Mouse (Mus musculus) neural tube, embryonic 15.5 days (tissue): ENCODE results near the gene Galnt18. TPM values are rescaled to one million over a fixed set of nuclear protein-coding genes. Genes with fewer than 3 reads are reported as not detected.

Experiments
- ATAC-seq: fragments of 200-750 bp; cut with Nextera tagmentation; 2 replicates; pipeline ENCODE4 v1.8.0; 2017; ENCODE audit warnings: mild to moderate bottlenecking, moderate TSS enrichment, moderate library complexity; ENCODE audit not compliant: low FRiP score
- H3K27ac ChIP-seq: fragments of 300-500 bp; sonication (generic); replicated peaks from 2 replicates; pipeline ENCODE4 v1.5.1; 2015; ENCODE audit warnings: mild to moderate bottlenecking, inconsistent platforms
- H3K27me3 ChIP-seq: fragments of 300-500 bp; sonication (generic); replicated peaks from 2 replicates; pipeline ENCODE4 v1.6.1; 2015; ENCODE audit warnings: inconsistent platforms
- H3K36me3 ChIP-seq: fragments of 300-500 bp; sonication (generic); 2 replicates; pipeline ENCODE4 v1.6.1; 2015; ENCODE audit warnings: inconsistent platforms
- H3K4me1 ChIP-seq: fragments of 300-500 bp; sonication (generic); 2 replicates; pipeline ENCODE4 v1.6.1; 2015; ENCODE audit warnings: inconsistent platforms
- H3K4me2 ChIP-seq: fragments of 300-500 bp; sonication (generic); 2 replicates; pipeline ENCODE4 v1.6.1; 2015; ENCODE audit warnings: inconsistent platforms, mild to moderate bottlenecking, moderate library complexity
- H3K4me3 ChIP-seq: fragments of 300-500 bp; sonication (generic); replicated peaks from 2 replicates; pipeline ENCODE4 v1.5.1; 2015; ENCODE audit warnings: mild to moderate bottlenecking, inconsistent platforms
- H3K9ac ChIP-seq: fragments of 300-500 bp; sonication (generic); replicated peaks from 2 replicates; pipeline ENCODE4 v1.6.1; 2015; ENCODE audit warnings: mild to moderate bottlenecking, inconsistent platforms
- H3K9me3 ChIP-seq: fragments of 300-500 bp; sonication (generic); replicated peaks from 2 replicates; pipeline ENCODE4 v1.6.1; 2016; ENCODE audit warnings: inconsistent platforms
- WGBS: fragments of 180-500 bp; shearing (Covaris S2); methylation state at CpG from one replicate; pipeline ENCODE4 v1.1.7; 2015; ENCODE audit warnings: mixed read lengths; 5-methylcytosine and 5-hydroxymethylcytosine counted together
- polyA plus RNA-seq: library from polyadenylated mRNA; unstranded; fragments of >200 nt; fragmentation: Nextera tagmentation; extraction: Ambion mirVana; gene quantifications from 2 replicates; pipeline ENCODE4 v1.2.1, GENCODE M21; 2015

Galnt18 gene
- polyA plus RNA-seq, 1 experiment from 2014 or later = 16.5 TPM

DNA sequence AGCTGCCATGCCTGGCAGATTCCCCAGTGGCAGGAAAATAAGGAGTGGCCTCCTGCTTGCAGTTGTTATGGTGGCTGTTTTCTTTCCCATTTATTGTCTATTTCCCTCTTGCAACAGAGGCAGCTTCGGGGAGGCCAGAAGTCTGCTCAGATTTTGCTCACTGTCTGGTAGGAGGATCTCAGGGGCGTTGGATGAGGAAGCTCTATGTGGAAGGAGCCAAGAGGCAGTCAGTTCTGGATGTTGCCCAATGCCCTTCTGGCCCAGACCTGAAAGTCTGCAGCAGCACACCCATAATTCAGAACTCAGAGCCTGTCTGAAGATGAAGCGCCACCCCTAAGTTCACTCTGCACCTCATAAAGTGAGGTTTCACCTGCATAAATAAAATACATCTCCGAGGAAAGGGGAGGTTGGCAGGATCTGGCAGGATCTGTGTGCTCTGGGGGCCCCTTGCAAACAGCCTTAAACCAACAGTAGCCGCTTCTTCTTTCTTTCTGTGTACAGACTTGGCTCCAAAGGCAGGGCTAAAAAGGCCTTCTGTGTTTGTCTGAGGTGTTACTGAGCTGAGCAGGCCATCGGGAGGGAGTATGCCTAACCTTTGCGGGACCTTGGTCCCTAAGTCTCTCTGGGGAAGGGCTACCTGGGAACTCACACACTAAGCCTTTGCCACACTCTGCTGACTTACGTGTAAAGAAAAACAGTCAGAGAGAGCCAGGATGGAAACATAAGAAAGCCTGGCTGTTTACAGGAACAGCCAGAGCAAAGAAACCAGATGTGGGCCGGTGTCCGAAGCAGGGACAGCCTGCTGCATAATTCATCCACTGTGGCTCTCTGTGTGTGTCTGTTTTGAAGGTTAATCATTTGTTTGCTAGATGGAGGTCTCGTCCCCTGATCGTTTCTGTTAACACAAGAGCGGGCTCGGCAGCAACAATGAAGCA lies 116.4 kb downstream of the Galnt18 start:
- H3K27me3 ChIP-seq = no peaks in the 10 kb centered on the region
- no peak overlapping the region for H3K4me2 ChIP-seq
- no peak overlapping the region for H3K9ac ChIP-seq
- H3K4me1 ChIP-seq = peaks cover 16% of the 10 kb centered on the region
- no peak for ATAC-seq
- no peaks in the 10 kb centered on the region for H3K9me3 ChIP-seq
- H3K36me3 ChIP-seq = no peaks in the 10 kb centered on the region
- peak overlapping the region; percentile 23; the same call in 1 of the 2 replicates for H3K27ac ChIP-seq
- 65% methylated on average over 14 of the region's 14 CpGs for WGBS
- H3K4me3 ChIP-seq = no peak overlapping the region

DNA sequence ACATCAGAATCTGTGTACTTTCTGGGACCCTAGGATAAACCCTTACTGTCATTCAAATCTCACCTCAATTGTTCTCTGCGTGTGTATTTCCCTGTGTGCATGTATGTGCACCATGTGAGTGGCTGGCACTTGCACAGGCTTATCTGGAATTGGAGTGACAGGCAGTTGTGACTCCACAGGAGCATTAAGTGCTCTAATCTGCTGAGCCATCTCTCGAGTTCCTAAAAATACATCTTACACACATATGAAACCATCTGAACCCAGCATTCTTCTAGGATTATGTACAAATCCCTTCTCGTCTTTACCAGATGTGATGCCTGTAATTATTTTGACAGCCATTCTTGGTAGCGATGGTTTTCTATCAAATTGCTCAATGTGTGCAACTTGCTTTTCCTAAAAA lies 121.2 kb downstream of the Galnt18 start:
- no peak for ATAC-seq

DNA sequence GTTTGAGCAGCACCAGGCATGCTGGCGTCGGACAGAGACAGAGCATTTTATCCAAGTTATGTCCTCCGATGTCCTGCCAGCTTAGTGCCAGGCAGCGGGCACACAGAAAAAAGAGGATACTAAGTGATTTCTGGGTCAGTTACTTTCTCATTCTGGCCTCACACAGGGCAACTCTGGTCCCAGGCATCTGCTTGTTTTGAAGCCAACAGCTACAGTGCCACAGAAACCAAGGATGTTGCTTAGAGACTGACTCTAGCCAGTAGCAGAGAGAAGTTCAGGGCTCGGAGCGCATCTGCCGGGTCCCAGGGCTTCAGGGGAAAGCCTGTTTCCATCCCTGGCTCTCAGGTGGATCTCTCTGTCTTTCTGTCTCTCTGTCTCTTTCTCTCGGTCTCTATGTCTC lies 124.8 kb downstream of the Galnt18 start:
- no peaks in the 10 kb centered on the region for H3K9me3 ChIP-seq
- 60% methylated on average over 8 of the region's 8 CpGs for WGBS
- ATAC-seq = no peak
- no peak overlapping the region for H3K27ac ChIP-seq
- no peaks in the 10 kb centered on the region for H3K36me3 ChIP-seq
- no peak overlapping the region for H3K4me3 ChIP-seq
- no peak overlapping the region for H3K9ac ChIP-seq
- H3K27me3 ChIP-seq = no peaks in the 10 kb centered on the region
- H3K4me1 ChIP-seq = peaks cover 11% of the 10 kb centered on the region; the same call in 1 of the 2 replicates
- H3K4me2 ChIP-seq = no peak overlapping the region

More for the DNA sequence above, 121.2 kb downstream of the Galnt18 start:
- peaks cover 19% of the 10 kb centered on the region for H3K4me1 ChIP-seq
- no peak overlapping the region for H3K4me2 ChIP-seq
- WGBS = 85% methylated on average over 4 of the region's 4 CpGs
- H3K36me3 ChIP-seq = no peaks in the 10 kb centered on the region
- no peak overlapping the region for H3K27ac ChIP-seq
- H3K27me3 ChIP-seq = no peaks in the 10 kb centered on the region
- H3K9ac ChIP-seq = no peak overlapping the region
- no peaks in the 10 kb centered on the region for H3K9me3 ChIP-seq
- no peak overlapping the region for H3K4me3 ChIP-seq

DNA sequence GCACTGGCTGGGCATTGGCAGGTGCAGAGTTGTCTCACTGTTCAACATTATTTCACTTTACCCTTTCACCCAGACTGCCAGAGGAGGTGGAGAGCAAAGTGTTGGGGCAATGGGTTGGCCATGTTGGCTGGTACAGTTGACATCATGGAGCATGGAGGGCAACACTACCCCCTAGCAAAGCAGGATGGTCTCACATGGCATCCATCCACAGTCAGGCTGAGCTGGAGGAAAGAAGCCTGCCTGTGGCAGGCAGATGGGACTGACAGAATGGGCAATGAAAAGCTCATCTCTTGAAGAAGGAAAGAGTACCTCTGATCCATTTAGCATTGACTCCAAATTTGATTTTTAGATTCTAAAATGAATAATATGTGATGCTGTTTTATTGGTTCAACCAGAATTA lies 125.3 kb downstream of the Galnt18 start:
- Histone ChIP-seq H3K4me1 (peaks cover 11% of the 10 kb centered on the region; the same call in 1 of the 2 replicates), H3K9ac (no peak overlapping the region), H3K27ac (no peak overlapping the region), H3K9me3 (no peaks in the 10 kb centered on the region), H3K4me2 (no peak overlapping the region), H3K4me3 (no peak overlapping the region), H3K36me3 (no peaks in the 10 kb centered on the region), H3K27me3 (no peaks in the 10 kb centered on the region)
- ATAC-seq = no peak

DNA sequence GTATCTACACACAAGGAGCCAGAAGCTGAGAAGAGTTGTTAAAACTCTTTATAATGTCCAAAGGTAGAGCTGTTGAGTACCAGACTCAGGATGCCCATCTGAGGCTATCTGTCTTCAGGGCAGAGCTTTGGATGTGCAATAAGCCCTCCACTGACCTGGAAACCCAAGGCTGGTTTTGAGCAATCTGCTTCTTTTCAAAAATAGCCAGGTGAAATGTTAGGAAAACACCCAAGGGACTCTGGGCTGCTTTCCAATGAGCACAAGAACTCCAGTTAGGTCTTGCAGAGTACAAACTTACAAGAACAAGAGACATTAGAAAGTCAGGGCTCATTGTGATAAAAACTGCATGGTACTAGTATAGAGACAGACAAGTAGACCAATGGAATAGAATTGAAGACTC lies 135.4 kb downstream of the Galnt18 start:
- ATAC-seq = no peak
- no peaks in the 10 kb centered on the region for H3K9me3 ChIP-seq
- H3K4me3 ChIP-seq = no peak overlapping the region

GRCm38 (mm10) chr7:111638899-111639298 lies 140.9 kb downstream of the Galnt18 start:
- H3K4me3 ChIP-seq = no peak overlapping the region
- no peaks in the 10 kb centered on the region for H3K36me3 ChIP-seq
- peaks cover 18% of the 10 kb centered on the region; the same call in 1 of the 2 replicates for H3K4me1 ChIP-seq
- H3K27ac ChIP-seq = no peak overlapping the region
- no peak overlapping the region for H3K9ac ChIP-seq
- WGBS = 84% methylated on average over 2 of the region's 2 CpGs
- no peak for ATAC-seq
- H3K4me2 ChIP-seq = no peak overlapping the region
- no peaks in the 10 kb centered on the region for H3K27me3 ChIP-seq
- H3K9me3 ChIP-seq = no peaks in the 10 kb centered on the region

More for the DNA sequence above, 135.4 kb downstream of the Galnt18 start:
- no peaks in the 10 kb centered on the region; the same call in 1 of the 2 replicates for H3K4me1 ChIP-seq
- H3K36me3 ChIP-seq = no peaks in the 10 kb centered on the region
- H3K27me3 ChIP-seq = no peaks in the 10 kb centered on the region
- H3K4me2 ChIP-seq = no peak overlapping the region
- no peak overlapping the region for H3K9ac ChIP-seq
- H3K27ac ChIP-seq = no peak overlapping the region

GRCm38 (mm10) chr7:111638465-111638864 lies 141.3 kb downstream of the Galnt18 start:
- Histone ChIP-seq H3K9ac (no peak overlapping the region), H3K27me3 (no peaks in the 10 kb centered on the region), H3K9me3 (no peaks in the 10 kb centered on the region), H3K4me3 (no peak overlapping the region), H3K4me1 (peaks cover 18% of the 10 kb centered on the region; the same call in 1 of the 2 replicates), H3K36me3 (no peaks in the 10 kb centered on the region), H3K4me2 (no peak overlapping the region), H3K27ac (no peak overlapping the region)
- no peak for ATAC-seq
- 39% methylated on average over 5 of the region's 5 CpGs for WGBS

DNA sequence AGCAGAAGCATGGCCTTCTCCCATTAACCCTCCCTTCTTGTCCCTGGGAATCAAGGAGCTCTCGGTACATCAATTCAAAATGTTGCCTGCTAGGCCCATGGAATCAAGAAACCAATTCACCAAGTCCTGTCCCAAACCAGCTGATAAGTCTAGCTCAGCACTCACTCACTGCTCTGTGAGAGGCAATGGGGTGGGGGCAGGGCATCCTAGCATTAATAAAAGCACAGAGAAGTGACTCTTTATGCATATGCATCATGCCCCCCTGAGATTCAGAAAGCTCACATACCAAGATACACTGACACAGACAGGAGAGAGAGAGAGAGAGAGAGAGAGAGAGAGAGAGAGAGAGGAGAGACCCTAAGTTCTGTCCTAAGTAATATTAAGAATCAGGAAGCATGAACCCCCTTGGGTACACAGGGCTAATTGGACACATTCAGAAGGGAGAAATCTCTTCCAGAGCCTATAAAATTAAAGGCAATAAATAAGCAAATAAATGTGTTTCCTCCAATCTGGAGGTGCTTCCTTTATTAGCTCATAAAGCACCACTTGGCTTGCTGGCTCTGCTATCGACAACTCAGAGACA lies 141.8 kb downstream of the Galnt18 start:
- Histone ChIP-seq H3K4me1 (peaks cover 18% of the 10 kb centered on the region; the same call in 1 of the 2 replicates), H3K27me3 (no peaks in the 10 kb centered on the region), H3K4me3 (no peak overlapping the region), H3K9ac (no peak overlapping the region), H3K4me2 (no peak overlapping the region), H3K27ac (no peak overlapping the region; the same call in 1 of the 2 replicates), H3K9me3 (no peaks in the 10 kb centered on the region), H3K36me3 (no peaks in the 10 kb centered on the region)
- WGBS = 32% methylated on average over 2 of the region's 2 CpGs
- peak; percentile 75 for ATAC-seq

GRCm38 (mm10) chr7:111636503-111636902 lies 143.3 kb downstream of the Galnt18 start:
- Histone ChIP-seq H3K9ac (no peak overlapping the region), H3K27me3 (no peaks in the 10 kb centered on the region), H3K9me3 (no peaks in the 10 kb centered on the region), H3K36me3 (no peaks in the 10 kb centered on the region), H3K4me3 (no peak overlapping the region), H3K4me2 (no peak overlapping the region), H3K4me1 (peaks cover 18% of the 10 kb centered on the region; the same call in 1 of the 2 replicates), H3K27ac (no peak overlapping the region)
- no peak for ATAC-seq
- 66% methylated on average over 5 of the region's 5 CpGs for WGBS

DNA sequence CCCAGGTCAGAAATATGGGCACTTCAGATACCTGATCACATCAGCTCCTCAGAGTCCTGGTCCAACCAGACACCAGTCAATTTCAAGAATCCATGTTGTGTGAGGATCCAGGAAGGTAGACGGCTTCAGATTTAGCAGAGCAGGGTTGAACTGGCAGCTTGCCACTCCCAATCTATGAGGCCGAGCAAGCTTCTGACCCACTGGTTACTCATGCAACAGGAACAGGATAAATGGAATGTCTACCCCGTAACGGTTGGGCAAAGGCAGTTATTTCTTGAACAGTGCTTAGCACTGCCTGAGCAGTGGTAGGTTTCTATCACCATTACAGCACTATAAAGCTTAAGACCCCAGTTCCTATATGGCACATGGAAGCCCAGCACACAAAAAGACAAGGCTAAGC lies 148.5 kb downstream of the Galnt18 start:
- 82% methylated on average over 4 of the region's 4 CpGs for WGBS
- Histone ChIP-seq H3K4me3 (no peak overlapping the region), H3K9ac (no peak overlapping the region), H3K4me2 (no peak overlapping the region), H3K36me3 (no peaks in the 10 kb centered on the region), H3K9me3 (no peaks in the 10 kb centered on the region), H3K27me3 (no peaks in the 10 kb centered on the region), H3K27ac (no peak overlapping the region), H3K4me1 (no peaks in the 10 kb centered on the region)
- ATAC-seq = no peak

DNA sequence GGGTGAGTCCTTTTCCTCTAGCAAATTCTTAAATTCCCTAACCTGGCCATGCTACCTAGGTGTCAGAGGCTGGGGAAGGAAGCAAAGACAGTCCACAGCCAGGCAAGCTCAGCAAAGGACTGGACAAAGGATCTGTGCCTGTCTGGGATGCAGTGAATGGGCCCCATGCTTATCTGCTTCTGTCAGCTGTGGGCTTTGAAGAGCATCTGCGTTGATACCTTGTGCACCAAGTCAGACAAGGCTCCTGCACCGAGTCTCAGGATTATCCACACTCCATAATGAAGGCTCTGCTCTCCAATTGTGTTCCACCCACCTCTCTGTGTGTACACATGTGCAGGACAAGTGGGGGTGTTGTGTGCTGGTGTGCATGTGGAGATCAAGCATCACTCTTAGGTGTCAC lies 153.5 kb downstream of the Galnt18 start:
- Histone ChIP-seq H3K4me2 (no peak overlapping the region), H3K4me1 (no peaks in the 10 kb centered on the region), H3K36me3 (no peaks in the 10 kb centered on the region), H3K27me3 (no peaks in the 10 kb centered on the region), H3K27ac (no peak overlapping the region), H3K9me3 (no peaks in the 10 kb centered on the region), H3K4me3 (no peak overlapping the region), H3K9ac (no peak overlapping the region)
- 92% methylated on average over 2 of the region's 2 CpGs for WGBS
- ATAC-seq = no peak

DNA sequence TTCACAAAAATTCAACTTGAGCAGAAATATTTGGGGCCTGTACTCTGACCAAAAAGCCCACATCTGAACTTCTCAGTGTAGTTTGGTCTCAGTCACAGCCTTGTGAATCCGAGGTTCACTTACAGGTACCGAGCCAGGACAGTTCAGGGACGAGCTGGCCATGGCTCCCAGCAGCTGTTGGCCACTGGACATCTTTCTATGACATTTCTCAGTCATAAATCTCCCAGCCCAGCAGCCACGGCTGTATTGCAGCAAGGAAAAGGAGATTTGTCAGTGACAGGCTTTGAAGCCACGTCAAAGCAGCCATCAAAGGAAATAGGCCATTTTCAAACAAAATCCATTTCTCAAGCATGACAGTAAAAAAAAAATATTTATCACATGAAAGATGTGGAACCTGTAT lies 154.0 kb downstream of the Galnt18 start:
- no peak overlapping the region for H3K27ac ChIP-seq
- H3K4me2 ChIP-seq = no peak overlapping the region
- H3K4me3 ChIP-seq = no peak overlapping the region
- no peaks in the 10 kb centered on the region for H3K27me3 ChIP-seq
- WGBS = 72% methylated on average over 5 of the region's 5 CpGs
- H3K4me1 ChIP-seq = no peaks in the 10 kb centered on the region
- H3K36me3 ChIP-seq = no peaks in the 10 kb centered on the region
- no peak for ATAC-seq
- no peak overlapping the region for H3K9ac ChIP-seq
- no peaks in the 10 kb centered on the region for H3K9me3 ChIP-seq
